Mouse (Mus musculus) kidney, adult 2 months (tissue): Measurements from ENCODE around the gene Morf4l1.

Experiments
- CTCF ChIP-seq: fragments of 200-500 bp; conservative IDR thresholded peaks from 2 replicates; pipeline ENCODE4 v1.5.1; 2011; ENCODE audit warnings: low read depth, mild to moderate bottlenecking, control low read depth, low read length, moderate library complexity, mixed read lengths; ENCODE audit not compliant: insufficient read depth, insufficient read length
- POLR2A ChIP-seq: fragments of 200-500 bp; IDR thresholded peaks from one replicate; pipeline ENCODE4 v1.6.1; 2011; ENCODE audit warnings: low read depth, low read length, control low read depth

DNA sequence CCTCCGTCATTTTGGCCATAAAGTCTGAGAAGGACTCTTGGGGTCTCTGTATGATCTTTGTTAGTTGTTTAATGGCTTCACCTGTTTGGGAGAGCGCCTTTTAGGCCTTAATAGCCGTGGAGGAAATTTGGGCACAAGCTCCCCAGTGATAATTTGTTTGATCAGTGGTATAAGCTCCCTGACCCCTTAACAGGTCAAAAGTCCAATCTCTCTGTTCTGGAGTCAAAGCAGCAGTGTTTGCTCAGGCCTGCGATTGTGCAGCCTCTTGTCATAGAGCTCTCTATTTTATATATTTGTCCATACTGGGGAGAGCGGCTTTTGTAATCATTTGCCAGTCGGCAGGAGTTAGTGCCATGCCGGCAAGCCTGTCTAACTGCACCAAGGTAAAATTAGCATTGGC, 69.4 kb downstream of the Morf4l1 start:
- TF ChIP-seq CTCF (no peak), POLR2A (no peak)
